Mouse (Mus musculus): ENCODE measurements around the gene Chrm2.

DNA sequence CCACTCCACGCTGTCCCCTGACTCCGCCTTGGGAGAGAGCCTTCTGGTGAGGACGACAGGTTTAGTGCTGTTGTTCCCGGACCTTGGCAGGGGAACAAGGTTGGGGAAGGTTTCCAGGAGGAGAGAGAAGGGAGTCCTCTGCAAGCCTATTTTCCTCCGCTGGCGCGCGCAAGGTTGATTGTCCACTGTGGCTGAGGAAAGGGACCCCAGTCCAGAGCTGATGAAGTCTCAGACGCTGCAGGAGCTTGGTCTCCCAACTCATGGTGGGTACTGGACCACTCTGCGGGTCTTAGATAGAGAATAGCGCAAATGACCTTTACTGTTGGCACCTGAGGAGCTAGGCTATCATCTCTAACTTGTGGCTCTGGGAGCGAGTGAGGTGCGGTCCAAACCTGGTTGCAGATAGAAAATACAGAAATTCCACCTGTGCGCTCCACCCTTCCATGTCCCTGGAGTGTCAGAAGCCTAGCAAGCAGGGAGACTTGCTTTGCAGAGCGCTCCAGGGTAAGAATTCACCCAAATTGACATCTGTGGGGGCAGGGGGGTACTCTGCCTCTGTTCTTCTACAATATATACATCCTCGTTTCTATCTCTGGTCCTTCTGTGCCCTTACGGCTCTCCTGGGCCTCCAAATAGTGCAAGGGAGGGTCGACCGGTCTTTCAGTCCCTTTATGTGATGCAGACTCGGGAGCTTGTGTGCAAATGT lies 1.5 kb downstream of the Chrm2 start:
- no peak for TF ChIP-seq CTCF (IDR thresholded peaks at IDR 0.05)
- TF ChIP-seq POLR2A (IDR thresholded peaks at IDR 0.05; ENCODE audit: insufficient read depth, low read depth, low read length): peak; percentile 36; the same call in 1 of the 2 replicates
